Mouse (Mus musculus) embryonic facial prominence, embryonic 13.5 days (tissue): ENCODE measurements around the gene Wfdc15b. TPM values are rescaled to one million over a fixed set of nuclear protein-coding genes. Genes with fewer than 3 reads are reported as not detected.

ENCODE experiments used
- ATAC-seq: fragments of 200-750 bp; cut with Nextera tagmentation; 2 replicates; pipeline ENCODE4 v1.8.0; 2017; ENCODE audit warnings: low read depth; ENCODE audit not compliant: insufficient number of reproducible peaks, insufficient read depth, low FRiP score, low TSS enrichment
- H3K27ac ChIP-seq: fragments of 300-500 bp; sonication (generic); 2 replicates; pipeline ENCODE4 v1.5.1; 2015; ENCODE audit warnings: moderate library complexity, mild to moderate bottlenecking, inconsistent platforms
- H3K27me3 ChIP-seq: fragments of 300-500 bp; sonication (generic); 2 replicates; pipeline ENCODE4 v1.6.1; 2015; ENCODE audit warnings: mild to moderate bottlenecking, inconsistent platforms
- H3K36me3 ChIP-seq: fragments of 300-500 bp; sonication (generic); 2 replicates; pipeline ENCODE4 v1.6.1; 2015; ENCODE audit warnings: mild to moderate bottlenecking, inconsistent platforms
- H3K4me1 ChIP-seq: fragments of 300-500 bp; sonication (generic); 2 replicates; pipeline ENCODE4 v1.6.1; 2015; ENCODE audit warnings: inconsistent platforms
- H3K4me2 ChIP-seq: fragments of 300-500 bp; sonication (generic); 2 replicates; pipeline ENCODE4 v1.6.1; 2015; ENCODE audit warnings: moderate library complexity, mild to moderate bottlenecking, inconsistent platforms
- H3K4me3 ChIP-seq: fragments of 300-500 bp; sonication (generic); 2 replicates; pipeline ENCODE4 v1.5.1; 2015; ENCODE audit warnings: mild to moderate bottlenecking, inconsistent platforms
- H3K9ac ChIP-seq: fragments of 300-500 bp; sonication (generic); 2 replicates; pipeline ENCODE4 v1.6.1; 2015; ENCODE audit warnings: mild to moderate bottlenecking, inconsistent platforms
- H3K9me3 ChIP-seq: fragments of 300-500 bp; sonication (generic); 2 replicates; pipeline ENCODE4 v1.6.1; 2016; ENCODE audit warnings: inconsistent platforms
- WGBS: fragments of 180-500 bp; shearing (Covaris S2); methylation state at CpG from one replicate; pipeline ENCODE4 v1.1.7; 2015; ENCODE audit warnings: mixed read lengths; 5-methylcytosine and 5-hydroxymethylcytosine counted together
- polyA plus RNA-seq: library from polyadenylated mRNA; unstranded; fragments of >200 nt; fragmentation: Nextera tagmentation; extraction: Ambion mirVana; gene quantifications from 2 replicates; pipeline ENCODE4 v1.2.1, GENCODE M21; 2015

Wfdc15b gene
- polyA plus RNA-seq, 1 experiment from 2014 or later = not detected

DNA sequence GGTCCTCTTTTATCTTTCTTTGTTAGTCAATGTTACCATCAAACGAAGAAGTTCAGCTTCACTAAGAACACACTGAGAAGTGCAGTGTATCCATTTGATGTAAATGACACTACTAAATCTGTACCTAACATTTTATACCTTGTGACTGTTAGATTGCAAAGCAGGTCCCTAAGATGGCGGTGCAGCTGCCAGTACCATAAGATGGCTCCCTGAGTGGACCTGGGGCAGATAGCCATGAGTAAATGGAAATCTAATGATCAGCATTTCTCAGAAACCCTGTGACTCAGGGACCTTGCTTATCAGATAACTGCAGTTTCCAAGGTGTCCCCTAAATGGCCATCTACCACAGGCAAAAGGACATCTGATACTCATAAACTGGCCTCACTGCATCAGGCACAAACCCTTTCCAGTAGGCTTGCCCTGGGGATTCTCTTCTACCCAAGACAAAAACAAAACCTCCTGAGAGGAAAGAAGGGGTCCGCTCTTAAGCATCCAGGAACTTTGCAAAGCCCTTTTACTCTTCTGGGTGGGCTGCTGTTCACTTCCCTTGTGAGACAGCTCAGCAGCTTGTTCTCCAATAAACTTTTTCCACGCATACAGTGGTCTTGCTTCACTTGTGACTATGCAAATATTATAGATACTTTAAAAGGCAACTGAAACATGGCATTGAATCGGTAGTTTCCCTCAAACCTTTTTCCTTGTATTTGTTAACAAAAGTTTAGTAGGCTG, 25.3 kb downstream of the Wfdc15b start:
- Histone ChIP-seq H3K4me3 (no peak overlapping the region), H3K27me3 (no peaks in the 10 kb centered on the region), H3K9ac (no peak overlapping the region), H3K36me3 (no peaks in the 10 kb centered on the region), H3K9me3 (no peaks in the 10 kb centered on the region), H3K27ac (no peak overlapping the region), H3K4me1 (no peaks in the 10 kb centered on the region), H3K4me2 (no peak overlapping the region)
- ATAC-seq = no peak
- WGBS = 84% methylated on average over 5 of the region's 5 CpGs

GRCm38 (mm10) chr2:164194959-164195630, 26.4 kb downstream of the Wfdc15b start:
- Histone ChIP-seq H3K4me2 (no peak overlapping the region), H3K27me3 (no peaks in the 10 kb centered on the region), H3K9me3 (no peaks in the 10 kb centered on the region), H3K36me3 (no peaks in the 10 kb centered on the region), H3K4me3 (no peak overlapping the region), H3K9ac (no peak overlapping the region), H3K27ac (no peak overlapping the region), H3K4me1 (no peaks in the 10 kb centered on the region)
- 85% methylated on average over 5 of the region's 5 CpGs for WGBS
- no peak for ATAC-seq

GRCm38 (mm10) chr2:164192279-164192678, 29.2 kb downstream of the Wfdc15b start:
- Histone ChIP-seq H3K27me3 (no peaks in the 10 kb centered on the region), H3K9me3 (no peaks in the 10 kb centered on the region), H3K9ac (no peak overlapping the region), H3K4me2 (no peak overlapping the region), H3K27ac (no peak overlapping the region), H3K36me3 (no peaks in the 10 kb centered on the region), H3K4me1 (no peaks in the 10 kb centered on the region), H3K4me3 (no peak overlapping the region)
- no peak for ATAC-seq

DNA sequence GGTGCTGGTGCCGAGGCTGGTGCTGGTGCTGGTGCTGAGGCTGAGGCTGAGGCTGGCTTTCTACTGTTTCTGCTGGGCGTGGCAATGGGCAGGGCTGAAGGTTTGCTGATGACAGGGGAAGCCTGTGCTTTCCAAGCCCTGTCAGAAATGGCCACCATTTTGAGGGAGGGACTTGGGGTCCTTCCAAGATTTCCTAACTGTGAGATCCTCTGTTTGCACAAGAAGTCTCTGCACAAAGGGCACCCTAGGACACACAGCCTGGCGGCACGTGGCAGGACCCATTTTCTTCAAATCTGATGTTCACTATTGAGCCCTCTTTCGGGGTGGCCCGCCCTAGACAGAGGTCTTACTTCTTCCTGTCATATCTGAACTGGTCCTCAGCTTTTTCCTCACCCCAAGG, 30.9 kb downstream of the Wfdc15b start, which contains the start of gene Wfdc12:
TSS of gene Wfdc12 (minus strand) at position 33 of the 400 bp plus-strand sequence.
- no peak for ATAC-seq
- WGBS = 91% methylated on average over 6 of the region's 6 CpGs

DNA sequence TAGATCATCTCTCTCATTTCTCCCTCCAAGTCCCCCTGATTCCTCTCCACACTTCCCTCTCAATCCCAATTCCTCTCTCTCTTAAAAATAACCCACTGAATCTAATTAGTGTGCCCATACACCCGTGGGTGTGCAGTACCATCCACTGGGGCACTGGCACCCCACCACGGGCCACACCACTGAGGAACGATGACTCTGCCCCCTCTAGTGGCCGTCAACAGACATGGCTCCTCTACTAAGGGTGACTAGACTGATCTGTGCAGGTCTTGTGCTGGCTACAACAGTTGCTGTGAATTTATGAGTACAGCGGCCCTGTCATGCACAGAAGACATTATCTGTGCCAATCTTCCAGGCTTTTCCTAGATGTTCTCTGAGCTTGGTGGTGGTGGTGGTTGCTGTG, 32.7 kb downstream of the Wfdc15b start:
- Histone ChIP-seq H3K36me3 (no peaks in the 10 kb centered on the region), H3K9me3 (no peaks in the 10 kb centered on the region), H3K4me3 (no peak overlapping the region), H3K27me3 (no peaks in the 10 kb centered on the region), H3K9ac (no peak overlapping the region), H3K4me1 (peaks cover 8% of the 10 kb centered on the region), H3K4me2 (no peak overlapping the region), H3K27ac (no peak overlapping the region)
- no peak for ATAC-seq
- WGBS = 27% methylated on average over 5 of the region's 5 CpGs

More for the DNA sequence above, 30.9 kb downstream of the Wfdc15b start, which contains the start of gene Wfdc12:
- no peak within 1 kb of the TSS for H3K9ac ChIP-seq
- no peaks in the 10 kb centered on the region for H3K36me3 ChIP-seq
- no peak within 1 kb of the TSS for H3K4me2 ChIP-seq
- no peak within 1 kb of the TSS for H3K27ac ChIP-seq
- H3K4me1 ChIP-seq = no peaks in the 10 kb centered on the region
- no peaks in the 10 kb centered on the region for H3K9me3 ChIP-seq
- no peak within 1 kb of the TSS for H3K4me3 ChIP-seq
- no peaks in the 10 kb centered on the region for H3K27me3 ChIP-seq

- no peak for ATAC-seq
- no peak overlapping the region for H3K9ac ChIP-seq
- no peak overlapping the region for H3K4me3 ChIP-seq
- H3K9me3 ChIP-seq = no peaks in the 10 kb centered on the region
- peaks cover 14% of the 10 kb centered on the region for H3K4me1 ChIP-seq
- H3K27me3 ChIP-seq = 0 out of 2 replicates have a peak, but pooled peaks cover 6% of the 10 kb centered on the region
- no peaks in the 10 kb centered on the region for H3K36me3 ChIP-seq
- no peak overlapping the region for H3K27ac ChIP-seq
- 41% methylated on average over 9 of the region's 9 CpGs for WGBS
- no peak overlapping the region for H3K4me2 ChIP-seq
These were observed 37.2 kb downstream of the Wfdc15b start for GRCm38 (mm10) chr2:164184145-164184719.

DNA sequence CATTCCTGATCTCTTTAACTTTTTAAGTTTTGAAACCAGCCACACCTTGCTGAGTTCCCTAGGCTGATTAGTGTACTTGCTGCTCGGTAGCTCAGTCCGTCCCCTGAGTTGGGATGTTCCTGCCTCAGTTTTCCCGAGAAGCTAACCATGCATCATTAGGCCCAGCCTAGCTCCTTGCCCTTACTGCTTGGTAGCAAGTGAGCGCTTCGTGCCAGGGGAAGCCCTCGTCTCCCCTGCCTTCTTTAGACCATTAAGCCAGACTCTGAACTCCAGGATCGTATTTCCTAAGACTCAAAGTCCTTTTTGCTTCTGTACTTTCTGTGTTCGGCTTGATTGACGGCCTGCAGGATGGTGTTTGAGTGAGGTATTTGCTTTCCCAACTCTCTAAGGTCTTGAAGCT, 38.1 kb downstream of the Wfdc15b start:
- Histone ChIP-seq H3K27ac (no peak overlapping the region), H3K4me3 (no peak overlapping the region), H3K27me3 (0 out of 2 replicates have a peak, but pooled peaks cover 6% of the 10 kb centered on the region), H3K4me1 (peaks cover 14% of the 10 kb centered on the region), H3K9me3 (no peaks in the 10 kb centered on the region), H3K36me3 (no peaks in the 10 kb centered on the region), H3K9ac (no peak overlapping the region), H3K4me2 (no peak overlapping the region)
- 52% methylated on average over 9 of the region's 9 CpGs for WGBS
- no peak for ATAC-seq

DNA sequence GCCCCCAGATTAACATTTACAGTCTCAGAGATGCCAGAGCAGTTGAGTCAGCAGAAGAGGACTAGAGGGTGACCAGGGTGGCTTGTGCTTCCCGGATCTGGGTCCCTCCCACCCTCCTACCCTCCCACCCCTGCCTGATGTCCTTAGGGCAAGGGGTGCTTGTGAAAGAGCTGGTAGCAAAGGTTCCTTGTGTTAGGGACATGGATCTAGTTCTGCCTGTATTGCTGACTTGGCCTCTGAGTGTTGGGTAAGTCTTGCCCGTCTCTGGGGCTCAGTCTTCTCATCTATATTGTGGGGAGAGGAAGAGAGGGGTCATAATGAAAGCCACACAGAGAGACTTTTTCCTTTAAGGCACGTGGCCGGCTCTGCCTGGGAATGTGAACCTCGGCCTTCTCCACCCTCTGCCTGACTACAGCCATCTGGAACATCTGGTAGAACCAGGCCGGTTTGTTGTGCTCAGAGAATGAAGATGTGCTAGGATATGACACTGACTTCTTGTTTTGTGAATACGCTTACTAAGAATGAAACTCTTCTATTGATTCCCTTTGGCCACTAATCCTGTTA, 38.7 kb downstream of the Wfdc15b start, which contains the start of gene Wfdc5:
TSS of gene Wfdc5 (minus strand) at position 51 of the 564 bp plus-strand sequence.
- Histone ChIP-seq H3K4me2 (no peak within 1 kb of the TSS), H3K9ac (no peak within 1 kb of the TSS), H3K4me3 (no peak within 1 kb of the TSS), H3K9me3 (no peaks in the 10 kb centered on the region), H3K27me3 (0 out of 2 replicates have a peak, but pooled peaks cover 6% of the 10 kb centered on the region), H3K36me3 (no peaks in the 10 kb centered on the region), H3K4me1 (peaks cover 14% of the 10 kb centered on the region), H3K27ac (no peak within 1 kb of the TSS)
- 65% methylated on average over 7 of the region's 7 CpGs for WGBS
- ATAC-seq = no peak

- Histone ChIP-seq H3K27ac (no peak overlapping the region), H3K9me3 (no peaks in the 10 kb centered on the region), H3K36me3 (no peaks in the 10 kb centered on the region), H3K9ac (no peak overlapping the region), H3K4me3 (no peak overlapping the region), H3K4me2 (no peak overlapping the region), H3K27me3 (peaks cover 14% of the 10 kb centered on the region; the same call in 1 of the 2 replicates), H3K4me1 (peaks cover 14% of the 10 kb centered on the region)
- no peak for ATAC-seq
- WGBS = 89% methylated on average over 4 of the region's 4 CpGs
These were observed 40.7 kb downstream of the Wfdc15b start for GRCm38 (mm10) chr2:164180770-164181169.

DNA sequence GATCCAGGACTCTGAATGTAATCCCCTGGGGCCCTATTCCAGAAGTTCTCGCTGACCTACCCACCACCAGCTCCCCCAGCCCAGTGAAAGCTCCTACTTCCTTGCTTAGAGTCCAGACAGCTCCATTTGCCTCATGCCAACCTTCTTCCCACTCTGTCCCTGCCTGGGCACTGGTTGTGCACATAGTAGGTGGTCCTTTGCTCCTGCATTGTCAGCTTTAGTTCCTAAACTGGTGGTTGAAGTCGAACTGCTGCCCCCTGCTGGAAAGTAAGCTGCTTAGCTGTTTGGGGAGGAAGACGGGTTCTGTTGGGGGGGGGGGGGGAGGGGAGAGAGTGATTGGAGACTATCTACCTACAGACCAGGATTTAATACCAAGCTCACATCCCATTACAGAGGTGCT, 41.3 kb downstream of the Wfdc15b start:
- no peak overlapping the region for H3K27ac ChIP-seq
- H3K9me3 ChIP-seq = no peaks in the 10 kb centered on the region
- H3K27me3 ChIP-seq = peaks cover 14% of the 10 kb centered on the region; the same call in 1 of the 2 replicates
- H3K36me3 ChIP-seq = no peaks in the 10 kb centered on the region
- no peak overlapping the region for H3K4me2 ChIP-seq
- ATAC-seq = no peak
- peaks cover 14% of the 10 kb centered on the region for H3K4me1 ChIP-seq
- WGBS = 30% methylated on average over 3 of the region's 3 CpGs
- no peak overlapping the region for H3K9ac ChIP-seq
- no peak overlapping the region for H3K4me3 ChIP-seq

DNA sequence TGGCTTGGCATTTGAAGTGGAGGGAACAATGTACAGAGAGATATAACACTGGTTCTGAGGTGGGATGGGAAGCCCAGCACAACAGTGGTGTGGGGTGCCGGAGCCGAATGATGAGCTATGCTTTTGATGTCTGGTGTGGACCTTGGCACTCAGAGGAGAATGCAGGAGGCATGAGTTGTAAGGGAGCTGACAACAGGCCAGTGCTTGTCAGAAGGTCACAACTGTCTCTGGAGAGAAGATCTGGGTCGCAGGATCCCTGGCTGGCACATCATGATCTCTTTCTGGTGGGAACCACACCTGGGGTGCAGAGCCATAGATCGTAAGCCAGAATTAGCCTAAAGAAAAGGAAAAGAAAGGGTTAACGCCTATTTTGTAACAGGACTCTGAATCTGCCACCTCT, 43.6 kb downstream of the Wfdc15b start:
- peaks cover 3% of the 10 kb centered on the region; the same call in 1 of the 2 replicates for H3K4me1 ChIP-seq
- no peaks in the 10 kb centered on the region for H3K36me3 ChIP-seq
- no peak overlapping the region for H3K4me2 ChIP-seq
- H3K4me3 ChIP-seq = no peak overlapping the region
- no peak for ATAC-seq
- no peak overlapping the region for H3K9ac ChIP-seq
- no peak overlapping the region for H3K27ac ChIP-seq
- WGBS = 67% methylated on average over 5 of the region's 5 CpGs
- no peaks in the 10 kb centered on the region for H3K9me3 ChIP-seq
- H3K27me3 ChIP-seq = peaks cover 27% of the 10 kb centered on the region
